Mouse (Mus musculus) stomach, postnatal 0 days (tissue): ENCODE data around the gene Tor2a.

Experiments
- CTCF ChIP-seq: IDR thresholded peaks from 2 replicates; pipeline ENCODE4 v1.5.1; 2016; ENCODE audit warnings: antibody characterized with exemption, low read depth, mild to moderate bottlenecking, moderate library complexity
- EP300 ChIP-seq: optimal IDR thresholded peaks from 2 replicates; pipeline ENCODE3; 2016; ENCODE audit warnings: antibody characterized with exemption

GRCm38 (mm10) chr2:32759001-32759400, 2.0 kb downstream of the Tor2a start:
- TF ChIP-seq CTCF: no peak
- TF ChIP-seq EP300: no peak
